Mouse (Mus musculus): ENCODE measurements at regions not wholly inside any gene's neighbourhood (a gene's known extent, or its start where the extent isn't known, plus 50 kb on each side); places are given as distances from the start of the nearest gene placed in this dataset.

DNA sequence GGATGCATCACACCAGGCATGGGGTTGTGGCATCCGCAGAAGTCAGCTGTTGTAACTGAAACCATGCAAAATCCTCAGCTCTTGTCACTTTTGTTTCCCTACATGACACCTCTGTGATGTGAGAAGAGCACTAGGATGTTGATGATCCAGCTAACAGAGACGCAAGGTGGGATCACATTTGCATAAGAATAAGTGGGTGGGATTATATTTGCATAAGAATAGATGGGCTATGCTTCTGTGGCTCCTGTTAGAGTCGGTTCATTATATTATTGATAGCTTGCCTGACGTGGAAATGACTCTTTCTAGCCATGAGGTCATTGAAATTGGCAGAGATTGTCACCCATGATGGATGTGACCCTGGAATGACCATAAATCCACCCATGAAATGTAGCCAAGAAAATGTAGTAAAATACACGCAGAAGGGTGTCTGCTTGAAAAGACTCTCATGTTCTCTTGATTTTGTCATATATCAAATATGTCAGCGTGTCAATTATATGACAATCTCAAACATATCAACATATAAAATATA is 102.2 kb upstream of the Arg1 start:
- no peak for DNase-seq

DNA sequence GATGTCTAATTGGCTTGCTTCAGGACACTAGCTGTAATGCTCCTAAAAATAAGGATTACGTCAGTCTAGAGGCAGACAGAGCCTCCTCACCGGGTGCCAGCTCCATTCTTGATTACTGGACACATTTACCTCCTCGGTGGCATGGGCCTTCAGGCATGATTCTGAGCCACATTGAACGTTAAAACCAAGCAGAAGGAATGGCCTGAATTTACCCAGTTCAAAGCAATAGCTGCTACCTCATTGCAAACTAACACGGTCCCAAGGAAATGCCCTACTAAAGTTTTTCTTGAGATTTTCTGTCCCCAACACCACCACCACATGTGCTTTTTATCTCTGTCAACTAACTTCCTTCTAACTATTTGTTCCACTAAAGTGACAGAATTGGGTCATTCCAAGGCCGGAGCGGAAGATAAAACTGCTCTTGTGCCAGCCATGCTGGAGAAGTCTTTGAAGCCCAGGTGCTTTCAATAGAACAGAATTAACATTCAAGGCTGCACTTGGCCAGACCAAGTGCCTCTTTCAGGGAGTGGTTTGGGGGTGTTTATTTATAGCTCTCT is 96.4 kb upstream of the Arg1 start:
- no peak for DNase-seq

DNA sequence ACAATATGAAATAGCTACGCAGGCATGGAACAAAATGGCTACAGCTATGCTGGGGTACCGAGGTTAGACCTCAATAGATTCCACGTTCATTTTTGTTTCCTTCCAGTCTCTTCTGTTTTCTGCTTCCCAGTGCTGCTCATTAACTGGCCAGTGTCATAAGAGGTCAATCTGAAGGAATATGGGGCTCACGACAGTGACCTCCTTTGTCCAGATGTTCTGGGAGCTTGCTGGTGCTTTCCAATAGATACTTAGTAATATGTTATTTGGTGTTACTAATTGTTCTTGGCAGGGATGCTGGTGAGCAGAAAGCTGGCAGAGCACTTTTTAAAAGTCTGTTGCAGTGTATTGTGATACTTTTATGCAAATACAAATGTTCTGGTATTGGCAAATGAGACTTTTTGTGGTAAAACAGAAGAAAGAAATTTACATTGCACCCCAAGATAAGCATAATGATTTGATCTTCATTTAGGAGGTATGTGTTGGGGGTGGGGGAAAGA is 95.8 kb upstream of the Arg1 start:
- no peak for DNase-seq

GRCm38 (mm10) chr10:25018946-25019345 is 91.7 kb upstream of the Arg1 start:
- DNase-seq = no peak

DNA sequence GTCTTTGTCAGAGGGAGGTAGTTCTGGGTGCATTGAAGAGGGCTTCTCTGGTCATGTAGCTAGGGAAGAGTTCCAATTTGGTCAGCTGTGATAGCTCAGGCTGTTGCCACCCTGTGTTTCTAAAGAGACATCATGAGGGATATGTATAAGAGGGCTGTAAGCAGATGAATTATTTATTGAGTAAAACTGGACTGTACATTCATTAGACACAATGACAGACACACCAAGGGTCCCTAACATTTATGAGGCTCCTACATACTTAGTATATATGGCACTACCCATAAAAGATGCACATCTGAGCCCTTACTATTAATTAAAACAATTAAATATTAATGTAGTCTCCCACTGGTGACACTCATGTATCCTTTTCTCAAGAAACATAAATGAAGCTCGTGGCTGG is 90.6 kb upstream of the Arg1 start:
- no peak for DNase-seq

GRCm38 (mm10) chr10:25016110-25016509 is 88.8 kb upstream of the Arg1 start:
- no peak for DNase-seq

- no peak for DNase-seq
These were observed 84.8 kb upstream of the Arg1 start for GRCm38 (mm10) chr10:25012129-25012528.

DNA sequence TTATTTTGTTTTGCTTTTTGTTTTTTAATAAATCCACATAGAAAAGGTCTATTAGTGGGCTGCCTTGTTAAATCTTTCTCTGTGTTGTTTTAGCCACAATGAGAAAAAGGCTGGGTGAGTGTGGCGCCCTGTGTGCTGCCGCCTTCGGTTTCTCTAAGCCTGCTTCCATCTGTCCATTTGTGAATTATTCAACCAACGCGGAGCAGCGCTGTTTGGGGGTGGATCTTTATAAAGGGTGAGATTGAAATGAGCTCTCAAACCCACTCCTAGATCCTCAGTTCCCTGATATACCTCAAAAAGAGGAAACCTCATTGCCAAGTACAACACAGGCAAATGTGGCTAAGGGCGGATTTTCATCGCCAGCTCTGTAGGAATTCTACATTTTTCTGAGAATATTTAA is 74.0 kb upstream of the Arg1 start:
- no peak for DNase-seq

DNA sequence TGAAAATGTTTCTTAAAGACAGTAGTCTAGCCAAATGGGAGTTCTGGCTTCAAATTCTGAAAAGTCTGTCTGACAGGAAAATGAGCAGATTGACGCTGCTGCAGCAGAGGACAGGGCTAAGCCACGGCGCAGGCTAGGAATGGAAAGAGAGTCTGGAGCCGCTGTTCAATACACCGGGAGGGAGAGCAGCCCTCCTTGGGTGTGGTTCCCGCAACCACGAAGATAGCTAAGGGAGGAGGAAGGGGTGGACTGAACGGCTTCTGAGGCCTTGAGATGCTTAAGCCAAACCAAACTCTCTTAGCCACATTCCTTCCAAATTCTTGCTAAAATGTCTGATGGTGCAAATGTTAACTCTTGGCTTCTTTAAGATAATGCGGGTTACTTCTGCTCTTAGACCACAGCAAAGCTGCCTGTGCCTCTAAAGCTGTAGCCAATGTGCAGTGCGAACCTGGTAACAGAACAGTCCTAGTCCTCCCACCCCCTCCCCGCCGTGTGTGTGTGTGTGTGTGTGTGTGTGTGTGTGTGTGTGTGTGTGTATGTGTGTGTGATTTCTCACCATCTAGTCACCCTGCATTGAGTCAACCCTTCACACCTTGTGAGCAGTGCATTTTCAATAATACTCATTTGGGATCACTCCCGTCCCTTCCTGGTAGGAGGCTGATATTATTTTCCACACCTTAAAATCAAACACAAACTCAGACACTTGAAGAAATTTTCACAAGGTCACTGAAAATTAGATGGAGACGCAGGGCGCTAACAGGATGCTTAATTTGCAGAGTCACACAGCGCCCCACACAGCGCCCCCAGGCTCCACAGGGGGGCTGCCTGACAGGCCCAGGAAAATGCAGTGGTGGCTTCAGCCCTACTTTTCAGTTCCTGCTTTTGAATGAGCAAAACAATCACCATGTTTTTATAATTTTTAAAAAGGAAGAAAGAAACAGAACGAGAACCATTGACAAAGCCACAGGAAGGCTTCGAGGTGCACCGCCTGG is 73.2 kb upstream of the Arg1 start:
- no peak for DNase-seq

- DNase-seq = no peak
These were observed 72.5 kb upstream of the Arg1 start for GRCm38 (mm10) chr10:24999807-25000206.

GRCm38 (mm10) chr10:24997661-24998060 is 70.4 kb upstream of the Arg1 start:
- no peak for DNase-seq

DNA sequence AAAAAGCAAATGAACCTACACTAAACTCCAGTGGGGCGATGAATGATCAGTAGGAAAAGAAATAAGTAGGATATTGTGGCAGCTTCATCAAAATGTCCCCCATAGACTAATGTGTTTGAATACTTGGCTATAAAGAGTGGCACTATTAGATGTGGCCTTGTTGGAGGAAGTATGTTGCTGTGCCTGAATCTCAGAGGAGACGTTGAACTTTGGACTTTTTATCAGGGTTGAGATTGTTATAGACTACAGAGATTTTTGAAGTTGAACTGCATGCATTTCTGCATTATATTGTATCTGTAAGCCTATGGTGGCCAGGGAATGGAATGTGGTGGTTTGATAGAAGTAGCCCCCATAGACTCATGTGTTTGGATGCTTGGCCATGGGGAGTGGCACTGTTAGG is 68.5 kb upstream of the Arg1 start:
- no peak for DNase-seq

GRCm38 (mm10) chr10:24989965-24990653 is 62.8 kb upstream of the Arg1 start:
- DNase-seq = no peak

DNA sequence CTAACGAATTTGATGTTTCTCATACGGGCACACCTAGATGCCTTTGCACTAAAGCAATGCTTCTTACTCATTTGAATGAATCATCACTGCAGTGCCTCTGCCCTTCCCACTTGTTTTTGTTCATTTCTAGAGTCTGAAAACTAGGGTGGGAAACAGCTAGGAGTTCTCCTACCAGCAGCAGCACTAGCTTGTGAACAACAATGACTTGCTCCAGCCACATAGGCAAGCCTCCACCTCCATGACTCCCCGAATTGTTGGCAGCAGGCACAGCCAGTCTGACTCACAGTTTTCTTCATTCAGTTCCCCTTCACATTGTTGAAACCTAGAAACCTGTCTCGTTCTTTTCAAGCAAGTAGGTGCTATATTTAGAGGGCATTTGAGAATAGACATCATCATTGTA is 57.5 kb upstream of the Arg1 start:
- no peak for DNase-seq

DNA sequence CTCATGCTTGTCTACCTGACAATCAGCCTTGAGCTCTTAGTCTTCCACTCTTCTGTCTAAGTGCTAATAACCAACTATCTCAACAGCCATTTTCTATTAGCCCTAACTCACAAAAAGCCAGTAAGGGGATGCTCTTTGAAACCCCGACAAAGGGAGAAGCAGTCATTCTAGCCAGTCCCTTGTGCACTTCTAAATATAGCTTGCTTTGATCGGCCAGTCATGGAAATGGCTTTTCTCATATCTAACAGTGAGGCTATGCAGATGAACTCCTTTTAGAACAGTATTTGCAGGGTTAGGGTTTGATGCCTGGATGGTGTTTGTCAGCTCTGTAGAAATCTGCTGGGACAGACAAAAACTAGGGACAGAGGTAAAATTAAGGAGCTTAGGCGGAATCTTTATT is 54.5 kb upstream of the Arg1 start:
- no peak for DNase-seq
